Mouse (Mus musculus) MEL-GATA-1-ER (cell line): ENCODE data around the gene Rcc1l.

Experiments
- DNase-seq: peaks from one replicate; pipeline ENCODE4 v3.0.0-alpha.2; 2012; ENCODE audit warnings: low read depth; ENCODE audit errors: extremely low read depth

Rcc1l gene

DNA sequence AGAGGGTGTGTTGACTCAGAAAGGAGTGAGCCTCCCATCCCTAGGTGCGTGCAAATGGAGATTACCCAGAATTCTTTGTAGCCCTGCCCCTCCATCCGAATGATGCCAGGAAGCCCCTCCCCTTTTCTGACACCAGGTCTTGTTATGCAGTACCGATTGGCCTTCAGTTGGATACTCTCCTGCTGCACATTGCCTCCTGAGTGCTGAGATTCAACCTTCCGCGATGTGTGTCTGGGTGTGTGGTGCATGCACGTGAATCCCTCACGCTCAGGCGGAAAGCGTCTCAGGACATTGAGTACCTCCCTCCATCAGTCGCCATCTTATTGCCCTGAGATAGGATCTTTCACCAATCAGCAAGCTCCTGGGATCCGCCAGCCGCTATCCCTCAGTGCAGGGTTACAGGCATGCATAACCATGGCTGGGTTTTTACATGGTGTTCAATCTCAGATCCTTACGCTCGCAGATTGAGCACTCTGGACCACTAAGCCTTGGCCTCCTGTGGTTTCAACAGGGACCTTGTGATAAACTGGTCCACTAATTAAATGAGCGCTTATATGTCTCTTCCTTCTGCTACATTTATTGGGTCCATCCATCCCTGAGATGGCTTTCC, 57.7 kb downstream of the Rcc1l start:
- no peak for DNase-seq

DNA sequence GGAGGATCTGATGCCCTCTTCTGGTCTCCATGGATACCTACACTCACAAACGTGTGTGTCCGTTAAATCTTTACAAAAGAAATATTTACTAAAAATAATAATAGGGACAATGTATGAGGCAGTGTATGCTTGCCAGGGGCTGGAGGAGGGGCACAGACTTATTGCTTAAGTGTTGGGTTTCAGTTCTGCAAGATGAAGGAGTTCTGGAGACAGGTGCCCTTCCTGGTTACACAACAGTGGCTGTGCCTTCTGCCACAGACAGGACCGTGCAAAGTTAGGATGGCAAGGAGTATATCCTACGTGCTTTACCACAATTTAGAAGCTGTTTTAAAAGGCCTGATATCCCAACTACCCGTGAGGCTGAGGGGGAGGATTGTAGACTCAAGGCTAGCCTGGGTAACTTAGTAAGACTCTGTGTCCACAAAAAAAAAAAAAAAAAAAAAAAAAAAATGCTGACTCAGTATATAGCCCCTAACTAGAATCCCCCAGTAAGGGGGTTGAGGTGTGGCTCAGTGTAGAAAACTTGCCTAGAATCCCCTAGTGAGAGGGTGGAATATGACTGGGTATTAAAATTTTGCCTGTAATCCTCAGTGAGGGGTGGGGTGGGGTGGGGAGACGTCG, 60.8 kb downstream of the Rcc1l start:
- no peak for DNase-seq

DNA sequence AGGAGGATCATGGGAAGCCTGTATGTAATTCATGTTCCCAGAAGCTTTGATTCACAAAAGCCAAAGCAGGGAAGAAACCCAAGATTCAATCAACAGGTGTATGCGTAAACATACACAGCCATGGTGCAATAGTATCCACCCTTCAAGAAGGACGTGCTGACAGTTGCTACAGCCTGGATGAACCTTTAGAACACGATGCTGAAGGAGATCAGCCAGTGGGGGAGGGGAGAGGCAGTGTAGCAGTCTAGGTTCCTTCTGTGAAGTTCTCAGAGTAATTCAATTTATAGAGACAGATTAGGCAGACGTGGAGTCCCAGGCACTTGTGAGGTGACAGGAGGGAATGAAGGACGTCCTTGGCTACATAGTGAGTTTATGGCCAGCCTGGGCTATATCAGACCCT, 61.6 kb downstream of the Rcc1l start:
- DNase-seq: no peak

DNA sequence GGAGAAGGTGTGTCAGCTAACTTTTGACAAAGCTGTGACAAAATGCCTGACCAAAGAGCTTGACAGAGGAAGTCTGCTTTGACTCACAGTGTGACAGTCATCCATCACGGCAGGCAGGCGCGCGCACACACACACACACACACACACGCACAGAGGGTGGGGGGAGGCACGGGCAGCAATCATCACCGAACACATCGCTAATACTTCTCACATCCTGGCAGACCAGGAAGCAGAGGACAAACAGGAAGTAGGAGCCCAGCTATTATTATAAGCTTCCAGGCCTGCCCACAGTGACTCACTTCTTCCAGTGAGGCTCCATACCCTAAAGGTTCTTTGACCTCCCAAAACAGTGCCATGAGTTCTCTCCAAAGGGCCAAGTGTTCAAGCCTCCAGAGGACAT, 70.7 kb downstream of the Rcc1l start:
- no peak for DNase-seq

DNA sequence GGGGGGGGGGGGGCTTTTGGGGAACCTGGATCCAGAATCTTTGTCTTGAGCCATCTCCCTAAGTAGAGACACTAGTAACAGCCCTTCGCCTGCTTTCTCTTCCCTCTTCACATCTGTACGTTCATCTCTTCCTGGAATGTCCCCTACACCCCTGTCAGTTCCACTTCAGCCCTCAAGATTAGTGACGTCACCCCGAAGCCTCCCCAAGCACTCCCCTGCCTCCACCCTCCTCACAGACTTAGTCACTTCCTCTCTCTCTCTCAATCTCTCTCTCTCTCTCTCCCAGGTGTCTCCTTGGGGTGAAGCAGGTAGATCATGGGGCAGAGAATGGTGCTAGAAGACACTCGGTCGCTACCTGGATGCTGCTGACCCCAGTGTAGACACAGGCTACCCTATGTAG, 73.9 kb downstream of the Rcc1l start:
- peak; percentile 9 for DNase-seq

DNA sequence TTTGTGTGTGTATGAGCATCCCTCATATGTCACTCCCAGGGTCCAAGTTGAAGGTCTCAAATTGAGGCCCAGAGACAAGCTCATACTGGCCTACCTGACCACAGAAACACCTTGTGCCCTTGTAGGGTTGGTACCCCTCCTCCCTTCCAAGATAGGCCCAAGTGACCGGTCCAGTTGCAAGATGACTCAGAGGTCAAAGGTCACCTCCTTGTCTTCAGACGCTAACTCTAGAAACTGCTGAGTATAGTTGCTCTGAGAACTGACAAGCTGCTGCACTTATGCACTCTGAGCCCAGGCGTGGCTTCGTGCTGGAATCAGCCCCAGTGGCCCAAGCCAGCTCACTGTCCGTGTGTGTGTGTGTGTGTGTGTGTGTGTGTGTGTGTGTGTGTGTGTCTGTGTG, 74.7 kb downstream of the Rcc1l start:
- no peak for DNase-seq

DNA sequence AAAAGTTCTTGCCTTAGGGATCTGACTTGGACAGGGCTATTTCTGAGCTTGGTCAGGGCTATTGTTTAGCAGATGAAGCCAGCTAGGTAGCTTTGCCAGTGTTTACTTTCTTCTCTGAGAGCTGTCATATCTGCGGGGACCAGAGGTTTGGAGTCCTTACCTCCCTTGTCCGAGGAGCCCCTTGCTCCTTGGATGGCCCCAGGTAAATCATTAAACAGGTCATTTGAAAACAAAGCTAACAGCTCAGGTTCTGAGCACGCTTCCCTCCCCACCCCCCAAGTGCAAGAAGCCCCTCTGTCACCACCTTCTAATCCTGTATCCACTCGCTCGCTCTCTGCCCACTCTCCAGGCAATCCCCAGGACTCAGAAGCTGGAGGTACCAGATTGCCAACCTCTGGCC, 75.3 kb downstream of the Rcc1l start:
- no peak for DNase-seq

DNA sequence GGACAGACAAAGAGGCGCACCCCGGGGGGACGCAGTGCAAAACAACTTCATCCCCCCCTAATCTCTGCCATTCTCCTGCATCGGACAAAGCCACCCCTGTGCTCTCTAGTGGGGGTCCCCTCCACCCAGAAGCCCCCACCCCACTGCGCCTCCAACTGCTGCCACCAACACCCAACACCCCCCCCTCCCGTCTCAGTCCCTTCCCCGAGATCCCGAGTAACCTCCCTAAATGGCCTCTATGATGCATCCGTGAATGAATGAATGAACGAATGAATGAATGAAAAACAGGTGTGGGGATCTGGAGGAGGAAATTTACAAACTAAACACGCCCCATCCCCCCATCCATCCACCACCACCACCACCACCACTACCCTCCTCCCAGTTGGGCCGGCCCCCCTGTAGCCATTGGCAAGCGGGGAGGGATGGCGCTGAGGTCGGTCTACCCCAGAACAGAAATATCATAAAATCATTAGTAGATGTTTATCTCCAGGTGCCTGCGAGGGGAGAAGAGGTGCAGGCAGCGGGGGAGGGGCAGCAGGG, 76.3 kb downstream of the Rcc1l start:
- DNase-seq: no peak

DNA sequence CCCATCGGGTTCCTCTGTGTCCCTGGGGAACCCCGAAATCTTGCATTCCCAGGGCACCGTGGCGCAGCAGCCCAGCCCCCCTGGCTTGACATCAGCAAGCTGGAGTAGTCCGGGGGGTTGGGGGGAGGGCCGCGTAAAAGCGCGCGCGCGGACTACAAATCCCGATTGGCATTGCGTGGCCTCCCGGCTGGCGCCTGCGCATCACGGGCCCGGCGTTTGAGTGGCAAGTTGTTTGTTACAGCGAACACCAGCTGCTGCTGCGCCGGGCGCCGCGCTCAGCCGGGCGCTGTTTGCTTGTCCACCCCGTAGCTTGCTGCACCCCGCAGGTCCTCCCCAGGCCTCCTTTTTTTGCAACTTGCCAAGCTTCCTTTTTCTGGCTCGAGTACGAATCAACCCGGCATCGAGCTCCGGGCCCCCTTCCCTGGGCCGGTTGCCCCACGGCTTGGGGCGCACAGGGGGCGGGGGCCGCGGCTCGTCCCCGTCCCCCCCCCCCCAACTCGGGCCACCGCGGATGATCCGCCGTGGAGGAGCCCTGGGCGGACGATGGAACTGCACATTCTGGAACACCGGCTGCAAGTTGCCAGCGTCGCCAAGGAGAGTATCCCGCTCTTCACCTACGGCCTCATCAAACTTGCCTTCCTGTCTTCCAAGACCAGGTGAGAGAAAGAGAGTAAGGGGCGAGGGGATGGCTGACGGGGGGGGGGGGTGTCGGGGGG, 76.9 kb downstream of the Rcc1l start, which contains the start of gene Castor2:
Castor2 (plus strand) TSS at position 216 of the 716 bp plus-strand sequence.
- peak; percentile 62 for DNase-seq

DNA sequence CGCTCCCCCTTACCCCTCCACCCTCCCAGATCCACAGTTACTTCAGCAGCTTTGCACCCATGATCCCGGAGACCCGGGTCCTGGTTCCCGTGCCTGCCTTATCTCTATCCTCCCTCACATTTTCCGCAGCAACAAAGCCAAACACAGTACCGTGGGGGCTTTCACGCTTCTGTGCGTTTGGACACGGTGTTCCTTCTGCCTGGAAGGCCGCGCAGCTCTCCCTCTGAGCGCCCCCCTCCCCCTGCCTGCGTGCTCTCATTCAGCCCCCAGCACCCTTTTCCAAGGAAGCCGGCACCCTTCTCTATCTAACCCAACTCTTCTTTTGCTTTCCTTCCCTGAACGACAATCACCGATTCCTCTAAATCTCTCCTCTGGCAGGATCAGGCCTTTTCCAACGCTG, 77.6 kb downstream of the Rcc1l start:
- DNase-seq: no peak

DNA sequence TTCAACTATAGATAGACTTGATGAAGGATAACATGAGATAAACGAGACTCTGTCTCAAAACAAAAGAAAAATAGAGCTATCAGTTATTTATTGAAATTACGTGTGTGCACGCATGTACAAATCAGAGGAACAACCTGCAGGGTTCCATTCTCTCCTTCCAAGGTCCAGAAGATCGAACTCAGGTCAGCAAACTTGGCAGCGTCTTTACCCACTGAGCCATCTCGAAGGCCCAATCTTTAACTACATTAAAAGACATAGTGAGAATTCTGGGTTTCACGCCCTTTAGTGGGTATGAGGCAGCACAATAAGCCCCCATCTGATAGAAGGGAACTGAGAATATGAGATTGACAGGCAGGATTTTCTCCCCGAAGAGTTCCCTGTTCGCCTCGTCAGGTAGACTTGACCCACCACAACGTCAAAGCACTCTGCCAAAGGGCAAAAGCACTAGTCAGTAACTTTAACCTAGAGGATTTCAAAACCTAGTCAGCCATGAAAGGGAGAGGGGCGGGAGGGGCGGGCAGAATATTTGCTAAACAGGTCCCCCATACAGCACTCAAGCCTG, 78.2 kb downstream of the Rcc1l start:
- no peak for DNase-seq
